Mouse (Mus musculus) bone marrow macrophage, adult 2 months (primary cell): ENCODE data around the gene Smim20. TPM values are rescaled to one million over a fixed set of nuclear protein-coding genes. Genes with fewer than 3 reads are reported as not detected.

Source experiments
- H3K27ac ChIP-seq: 2 replicates; pipeline ENCODE4 v1.5.1; 2012; ENCODE audit warnings: low read depth, low read length; ENCODE audit not compliant: insufficient read depth
- H3K4me1 ChIP-seq: 2 replicates; pipeline ENCODE4 v1.6.1; 2012; ENCODE audit warnings: low read length; ENCODE audit not compliant: control insufficient read depth, insufficient read depth
- H3K4me3 ChIP-seq: 2 replicates; pipeline ENCODE4 v1.5.1; 2012; ENCODE audit warnings: mild to moderate bottlenecking, low read length, moderate library complexity; ENCODE audit not compliant: insufficient read depth
- CTCF ChIP-seq: IDR thresholded peaks from 2 replicates; pipeline ENCODE4 v1.5.1; 2012; ENCODE audit warnings: low read depth, mild to moderate bottlenecking, low read length, moderate library complexity
- POLR2A ChIP-seq: IDR thresholded peaks from 2 replicates; pipeline ENCODE4 v1.6.1; 2012; ENCODE audit warnings: mild to moderate bottlenecking, low read depth, low read length, borderline replicate concordance
- polyA plus RNA-seq: library from polyadenylated mRNA; stranded (reverse); fragments of >200 nt; gene quantifications from 2 replicates; pipeline ENCODE4 v1.2.4, GENCODE M21; 2012; ENCODE audit not compliant: missing spikeins, insufficient read depth, insufficient read length

Smim20 gene
- 42.0 and 45.6 TPM in 2 replicates for polyA plus RNA-seq

DNA sequence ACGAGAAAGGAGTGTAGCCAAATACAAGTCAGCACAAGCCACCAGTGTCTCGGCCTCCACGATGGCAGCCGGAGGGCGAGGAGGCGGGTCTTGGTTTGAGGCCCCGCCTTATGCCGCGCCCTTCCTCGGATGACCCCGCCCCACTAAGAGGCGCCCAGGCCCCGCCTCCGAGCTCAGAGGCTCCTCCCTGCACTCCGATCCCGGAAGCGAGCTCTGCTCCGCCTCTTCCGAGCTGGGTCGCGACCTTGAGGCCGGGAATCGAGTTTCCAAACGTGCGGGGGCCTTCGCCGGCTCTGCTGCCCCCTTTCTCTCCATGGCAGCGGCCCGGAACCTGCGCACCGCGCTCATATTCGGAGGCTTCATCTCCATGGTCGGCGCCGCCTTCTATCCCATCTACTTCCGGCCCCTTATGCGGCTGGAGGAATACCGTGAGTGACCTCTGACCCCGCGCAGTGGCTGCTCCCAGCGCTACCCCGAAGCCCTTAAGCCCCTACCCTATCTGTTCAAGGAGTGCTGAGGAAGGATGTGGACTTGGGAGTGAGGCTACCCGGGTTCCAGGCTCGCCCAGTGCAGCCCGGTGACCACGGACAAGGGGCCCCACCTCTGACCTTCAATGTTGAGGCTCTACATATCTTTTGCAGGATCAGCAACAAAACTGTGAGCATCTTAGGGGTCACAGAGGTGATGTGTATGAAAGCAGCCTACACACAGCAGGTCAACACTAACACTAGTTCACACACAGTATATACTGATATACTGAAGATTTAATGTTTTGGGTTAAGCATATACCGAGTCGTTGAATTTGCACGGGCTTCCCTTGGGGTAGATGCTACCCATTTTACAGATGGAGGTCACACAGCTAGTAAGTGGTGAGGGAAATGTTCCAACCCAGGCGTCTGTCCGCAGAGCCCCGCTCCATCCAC is at the start of gene Smim20:
Smim20 (plus strand) TSS at position 153 of the 923 bp plus-strand sequence.
- Histone ChIP-seq H3K4me1 (peaks cover 11% of the 10 kb centered on the region), H3K27ac (peak within 1 kb of the TSS; percentile 82), H3K4me3 (peak within 1 kb of the TSS; percentile 81)
- no peak for TF ChIP-seq POLR2A
- no peak for TF ChIP-seq CTCF

DNA sequence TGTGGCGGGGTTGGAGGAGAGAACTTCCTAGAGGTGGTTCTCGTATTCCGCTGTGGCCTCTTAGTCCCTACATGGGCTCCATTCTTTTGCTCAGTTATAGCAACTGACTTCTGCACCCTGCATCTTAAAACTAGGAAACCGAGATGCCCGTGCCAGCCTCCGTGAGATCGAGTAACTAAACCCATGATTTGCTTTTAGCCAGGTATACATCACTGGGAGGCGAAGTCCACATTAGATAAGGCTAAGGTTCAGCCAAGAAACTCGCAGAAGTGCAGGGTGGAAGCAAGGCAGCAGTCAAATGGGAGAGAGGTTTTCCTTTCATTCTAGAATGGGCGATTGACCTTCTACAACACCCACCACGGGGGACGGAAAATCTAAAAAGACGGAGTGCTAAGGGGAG is 41.4 kb upstream of the Smim20 start:
- TF ChIP-seq CTCF, result no peak
- no peak for TF ChIP-seq POLR2A
- Histone ChIP-seq H3K4me3 (no peak overlapping the region), H3K27ac (no peak overlapping the region), H3K4me1 (no peaks in the 10 kb centered on the region)

DNA sequence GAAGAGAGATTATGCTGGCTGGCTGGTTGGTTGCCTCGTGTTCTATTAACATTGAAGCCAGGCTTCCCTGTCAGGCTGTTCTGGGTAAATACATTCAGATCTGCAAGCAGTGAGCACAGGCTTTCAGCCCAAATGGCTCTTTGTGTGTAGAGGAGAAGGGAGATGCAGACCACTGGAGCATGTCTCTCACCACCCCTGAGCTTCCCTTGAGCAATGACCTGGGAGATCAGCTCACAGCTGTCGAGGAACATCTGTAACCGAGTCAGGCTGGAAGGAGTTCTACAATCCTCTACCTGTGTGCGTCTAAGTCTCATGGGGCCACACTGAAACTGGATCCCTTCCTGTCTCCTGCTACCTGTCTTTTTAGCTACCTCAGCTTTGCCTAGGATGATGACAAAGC is 36.3 kb upstream of the Smim20 start:
- no peak overlapping the region for H3K4me3 ChIP-seq
- H3K4me1 ChIP-seq, result peaks cover 2% of the 10 kb centered on the region
- no peak for TF ChIP-seq CTCF
- no peak for TF ChIP-seq POLR2A
- no peak overlapping the region for H3K27ac ChIP-seq

DNA sequence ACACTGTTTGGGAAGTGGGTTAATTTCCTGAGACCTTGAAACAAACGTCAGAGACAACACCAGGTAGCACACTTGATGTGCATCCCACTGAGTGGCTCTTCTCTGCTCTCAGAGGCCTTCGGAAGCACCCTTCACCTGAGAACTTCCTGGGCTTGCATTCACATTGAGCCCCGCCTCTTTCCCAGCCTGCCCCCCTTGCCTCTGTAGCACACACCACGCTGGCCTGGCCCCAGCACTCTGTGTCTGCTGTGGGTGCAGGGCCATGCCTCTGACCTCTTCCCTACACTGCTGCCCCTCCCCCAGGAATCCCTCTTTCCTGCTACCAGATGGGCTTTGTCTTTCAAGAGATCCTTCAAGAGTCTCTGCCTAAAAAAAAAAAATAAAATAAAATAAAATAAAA is 31.3 kb upstream of the Smim20 start:
- TF ChIP-seq CTCF (no peak), POLR2A (no peak)
- no peak overlapping the region for H3K27ac ChIP-seq

DNA sequence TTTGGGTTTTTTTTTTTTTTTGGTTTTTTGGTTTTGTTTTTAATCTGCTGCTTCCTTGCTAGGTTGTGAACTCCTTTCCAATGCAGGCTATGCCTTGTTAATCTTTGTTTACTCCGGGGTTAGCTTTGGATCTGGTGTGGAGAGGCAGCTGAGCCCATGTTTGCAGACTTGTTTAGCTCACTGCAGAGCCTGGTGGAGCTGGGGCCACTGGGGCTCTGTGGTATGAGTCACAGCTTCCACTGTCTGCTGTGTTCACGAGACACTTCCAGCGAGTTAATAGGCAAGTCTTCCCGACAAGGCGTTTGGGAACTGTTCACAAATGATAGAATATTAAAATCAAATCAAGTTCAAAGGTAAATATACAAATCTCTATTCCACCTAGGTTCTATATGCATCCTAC is 30.7 kb upstream of the Smim20 start:
- Histone ChIP-seq H3K27ac (no peak overlapping the region), H3K4me1 (peaks cover 9% of the 10 kb centered on the region), H3K4me3 (no peak overlapping the region)
- TF ChIP-seq POLR2A (no peak), CTCF (no peak)

More for the DNA sequence above, 31.3 kb upstream of the Smim20 start:
- no peak overlapping the region for H3K4me3 ChIP-seq
- H3K4me1 ChIP-seq, result peaks cover 9% of the 10 kb centered on the region

DNA sequence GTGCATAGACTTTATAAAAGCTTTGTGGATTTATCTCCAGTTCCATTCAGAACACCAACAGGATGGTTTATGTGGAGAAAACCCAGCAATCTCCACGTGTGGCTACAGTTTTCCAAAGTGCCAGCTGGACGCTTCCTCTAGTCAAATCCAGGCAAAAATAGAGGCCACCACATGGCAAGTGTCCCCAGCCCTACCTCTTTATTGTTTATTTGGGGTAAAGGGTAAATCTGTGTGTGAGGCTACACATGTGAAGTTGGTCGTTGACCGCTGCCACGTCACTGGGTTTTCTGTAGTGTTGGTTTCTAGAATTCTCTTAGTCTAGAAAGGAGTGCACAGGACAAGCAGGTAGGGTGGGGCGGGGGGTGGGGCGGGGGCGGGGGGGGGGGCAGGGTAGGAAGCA is 30.1 kb upstream of the Smim20 start:
- Histone ChIP-seq H3K4me1 (peaks cover 9% of the 10 kb centered on the region), H3K27ac (no peak overlapping the region)
- TF ChIP-seq CTCF (no peak), POLR2A (no peak)

DNA sequence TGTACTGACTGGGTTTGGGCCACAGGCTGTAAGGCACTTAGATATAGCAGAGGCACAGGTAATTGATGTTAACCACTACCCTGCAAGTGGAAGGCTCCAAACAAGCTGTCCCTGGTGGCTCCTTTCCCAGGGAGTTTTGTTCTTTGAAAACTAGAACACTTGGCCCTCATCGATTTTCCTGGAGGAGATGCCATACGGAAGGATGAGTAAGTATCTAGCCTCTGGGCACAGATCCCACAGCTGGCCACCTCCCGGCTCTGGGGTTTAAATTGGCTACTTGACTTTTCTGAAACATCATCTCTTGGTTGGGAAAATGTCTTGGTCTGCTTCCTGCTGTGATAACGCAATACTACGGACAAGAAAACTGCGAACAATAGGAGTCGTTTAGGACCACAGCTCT is 28.1 kb upstream of the Smim20 start:
- Histone ChIP-seq H3K27ac (no peak overlapping the region), H3K4me3 (no peak overlapping the region), H3K4me1 (peaks cover 9% of the 10 kb centered on the region)
- TF ChIP-seq POLR2A, result no peak
- no peak for TF ChIP-seq CTCF

More for the DNA sequence above, 30.1 kb upstream of the Smim20 start:
- no peak overlapping the region for H3K4me3 ChIP-seq

DNA sequence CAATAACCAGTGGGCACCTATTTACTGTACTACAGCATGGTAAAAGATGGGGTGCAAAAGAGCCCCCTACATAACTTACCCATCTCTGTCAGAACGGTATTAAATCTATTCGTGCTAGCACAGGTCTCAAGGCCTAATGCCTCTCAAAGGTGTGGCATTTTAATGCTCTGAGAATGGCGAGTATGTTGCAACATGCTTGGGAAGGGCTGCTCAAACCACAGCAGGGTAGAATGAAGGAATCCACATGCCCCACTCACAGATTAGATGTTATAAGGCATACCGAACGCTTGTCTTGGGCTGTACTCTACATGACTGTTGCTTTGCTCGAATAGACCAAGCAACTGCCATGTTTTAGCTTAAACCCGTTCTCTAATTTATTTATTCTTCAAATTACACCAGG is 27.7 kb upstream of the Smim20 start:
- H3K4me1 ChIP-seq, result peaks cover 9% of the 10 kb centered on the region

DNA sequence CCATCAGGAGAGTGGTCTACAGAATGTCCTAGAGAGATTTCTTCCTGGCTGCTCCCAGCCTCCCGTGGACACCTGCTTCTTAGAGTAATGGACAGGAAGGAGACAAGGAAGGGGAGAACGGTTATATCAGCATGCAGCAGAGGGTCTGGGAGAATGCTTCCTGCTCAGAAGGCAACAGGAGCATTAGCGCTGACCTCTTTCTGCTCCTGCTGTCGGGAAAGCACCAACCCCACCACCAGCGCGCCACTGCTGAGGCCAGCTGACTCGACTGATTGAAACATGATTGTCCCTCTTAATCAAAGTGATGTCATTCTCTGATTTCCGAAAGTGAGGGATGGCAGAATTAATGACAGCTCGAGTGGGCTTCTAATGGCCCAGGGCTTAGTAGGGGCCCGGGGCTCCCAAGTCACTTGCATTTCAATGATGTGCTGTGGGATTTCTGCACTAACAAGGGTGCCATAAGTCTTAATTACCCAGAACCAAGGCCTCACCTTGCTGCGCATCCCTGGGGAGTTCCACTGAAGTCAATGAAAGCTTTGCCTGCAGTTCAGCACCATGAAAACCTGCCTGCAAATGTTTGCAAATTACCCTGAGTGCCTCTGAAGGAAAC is 26.9 kb upstream of the Smim20 start:
- H3K27ac ChIP-seq, result no peak overlapping the region
- peaks cover 9% of the 10 kb centered on the region for H3K4me1 ChIP-seq
- TF ChIP-seq CTCF, result no peak
- no peak for TF ChIP-seq POLR2A
- H3K4me3 ChIP-seq, result no peak overlapping the region

More for the DNA sequence above, 27.7 kb upstream of the Smim20 start:
- TF ChIP-seq POLR2A (no peak), CTCF (no peak)
- Histone ChIP-seq H3K27ac (no peak overlapping the region), H3K4me3 (no peak overlapping the region)

DNA sequence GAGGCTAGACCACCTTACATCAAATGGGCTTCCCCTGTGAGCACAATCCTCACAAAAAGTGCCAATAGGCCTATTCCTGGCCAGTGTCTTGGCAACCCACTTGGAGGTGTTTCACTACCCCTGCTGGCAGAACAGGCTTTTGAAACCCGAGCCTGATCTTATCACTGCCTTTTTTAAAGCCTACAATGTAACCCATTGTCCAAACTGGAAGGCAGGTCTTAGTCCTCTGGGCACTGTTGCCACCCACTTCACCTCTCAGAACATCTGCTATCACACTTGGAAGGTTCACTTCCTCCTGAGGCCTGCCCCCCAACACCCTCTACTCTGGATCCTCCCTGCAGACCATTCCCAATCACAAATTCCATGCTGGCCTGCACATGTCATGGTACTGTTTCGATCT is 25.8 kb upstream of the Smim20 start:
- H3K4me1 ChIP-seq, result peaks cover 2% of the 10 kb centered on the region; the same call in 1 of the 2 replicates
- no peak overlapping the region for H3K27ac ChIP-seq
- no peak overlapping the region for H3K4me3 ChIP-seq
- TF ChIP-seq CTCF (no peak), POLR2A (no peak)

DNA sequence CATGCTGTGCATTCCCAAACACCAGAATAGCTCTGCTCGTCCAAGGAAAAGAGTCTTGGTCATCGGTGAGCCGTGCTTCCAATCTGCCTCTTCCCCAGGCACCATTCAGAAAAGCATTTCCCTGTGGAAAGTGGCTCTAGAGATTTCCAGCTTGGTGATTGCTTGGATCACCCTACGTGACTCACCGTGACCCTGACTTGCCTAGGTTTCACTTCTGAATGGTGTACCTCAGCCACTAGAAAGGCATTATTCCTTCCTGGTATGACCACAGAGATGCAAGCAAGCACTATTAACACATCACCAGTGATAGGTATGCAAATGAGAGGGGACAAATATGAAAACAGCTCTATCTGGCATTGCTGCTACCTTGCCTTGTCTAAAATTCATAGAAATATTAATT is 24.9 kb upstream of the Smim20 start:
- TF ChIP-seq POLR2A, result no peak
- no peak for TF ChIP-seq CTCF
- Histone ChIP-seq H3K4me3 (no peak overlapping the region), H3K27ac (no peak overlapping the region)

More for the DNA sequence above, 24.9 kb upstream of the Smim20 start:
- no peaks in the 10 kb centered on the region for H3K4me1 ChIP-seq
